9 mouse cellular contexts compared by ENCODE assay signal in the genomic region with DNA sequence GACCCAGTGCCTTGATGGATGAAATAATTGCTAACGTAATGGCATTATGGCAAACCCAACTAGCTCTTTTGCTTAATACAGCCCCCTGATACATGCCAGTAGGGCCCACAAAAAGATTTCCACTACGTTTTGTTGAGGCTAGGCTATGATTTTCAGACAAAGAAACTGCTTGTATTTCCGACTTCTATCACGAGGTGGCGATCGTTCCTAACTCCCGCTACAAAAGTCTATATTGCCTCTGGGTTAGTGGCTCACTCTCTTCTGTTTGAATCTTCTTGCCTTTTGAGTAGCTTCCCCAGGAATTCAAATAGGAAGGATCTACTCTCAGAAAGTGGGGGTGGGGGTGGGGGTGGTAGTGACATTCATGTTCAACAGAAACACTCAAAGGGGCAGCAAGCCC. TPM values are rescaled to one million over a fixed set of nuclear protein-coding genes. Genes with fewer than 3 reads are reported as not detected.
DNase-seq lines count a peak whose midpoint lies in the region; TF ChIP-seq lines count a peak whose summit lies in the region.
"Had no signal": no experiment of that assay in that cellular context is flagged by ENCODE, and none has a peak within 500 bp of the region (broad histone marks: within the 10 kb centered on the region; RNA-seq: fewer than 3 reads in every experiment).

No protein-coding gene starts in this region.

- H3K27ac ChIP-seq in gastrocnemius, adult 2 months = no peak overlapping the region
- no peak overlapping the region for H3K27ac ChIP-seq in cortical plate, adult 2 months (ENCODE audit: insufficient read depth, low read length)

- peak; percentile 73 for TF ChIP-seq CTCF in gastrocnemius, adult 2 months (IDR thresholded peaks at IDR 0.05)
- TF ChIP-seq CTCF in cortical plate, adult 2 months (IDR thresholded peaks at IDR 0.05; ENCODE audit: extremely low read depth, insufficient read depth, low read length) = peak; percentile 68
- peak; percentile 40; the same call in 1 of the 2 replicates for TF ChIP-seq CTCF in lung, adult 2 months (IDR thresholded peaks at IDR 0.05; ENCODE audit: insufficient read depth, low read length)

- 3% methylated on average over 7 of the region's 7 CpGs for WGBS in lung, adult 2 months

- H3K4me1 ChIP-seq in cortical plate, adult 2 months (ENCODE audit: control insufficient read depth, insufficient read depth, low read length) = no peaks in the 10 kb centered on the region
- H3K4me1 ChIP-seq in lung, adult 2 months (ENCODE audit: control insufficient read depth, insufficient read depth, low read length) = no peaks in the 10 kb centered on the region

- intact Hi-C loops in gastrocnemius, adult 2 months (cut with DNase I) = loop anchor here (1.0 to 10.0 kb wide), 3 partner anchors 66 to 379 kb away; no protein-coding TSS in a partner anchor

- H3K4me3 ChIP-seq in gastrocnemius, adult 2 months = no peak overlapping the region
- no peak overlapping the region for H3K4me3 ChIP-seq in cortical plate, adult 2 months (ENCODE audit: insufficient read depth, low read length)
- no peak overlapping the region for H3K4me3 ChIP-seq in lung, adult 2 months (replicated peaks; ENCODE audit: extremely low read depth, low read depth, low read length)

- no peak for TF ChIP-seq POLR2A in cortical plate, adult 2 months (IDR thresholded peaks at IDR 0.05; ENCODE audit: extremely low read depth, insufficient read depth, low read length)
- no peak for TF ChIP-seq POLR2A in lung, adult 2 months (IDR thresholded peaks at IDR 0.05; ENCODE audit: borderline replicate concordance, extremely low read depth, low read depth, low read length)

- DNase-seq in gastrocnemius, adult 2 months = peak; percentile 26
- DNase-seq in gastrocnemius, postnatal 25 days = no peak
- peak; percentile 36 to 43 for DNase-seq in urinary bladder, postnatal 36 days (ENCODE audit: low spot score in 2 of 2)
- no peak for DNase-seq in urinary bladder, postnatal 10 days (ENCODE audit: low spot score)
- DNase-seq in kidney, postnatal 10 days = peak; percentile 73
- peak; percentile 43 for DNase-seq in lung, adult 2 months
- DNase-seq in telencephalon, adult 2 months (ENCODE audit: low read depth, low spot score) = peak; percentile 22

RNA-seq across cellular contexts. Expression of a gene that starts 18.9 kb away (rescaled TPM):
- total RNA-seq in gastrocnemius, adult 2 months (2021) = not detected
- total RNA-seq in gastrocnemius, postnatal 25 days (2021) = not detected
- not detected in 2 replicates for polyA plus RNA-seq in cortical plate, adult 2 months (2012; rRNA removed)
- not detected in 2 replicates for polyA plus RNA-seq in lung, adult 2 months (2012; rRNA removed)
- total RNA-seq: left cerebral cortex, adult 8-10 months had no signal

RNA-seq across cellular contexts. Expression of a gene that starts 23.3 kb away (rescaled TPM):
- total RNA-seq in gastrocnemius, adult 2 months (2021) = 10 to 100 TPM; 15.1 to 17.5 TPM
- total RNA-seq in gastrocnemius, postnatal 25 days (2021) = 10 to 100 TPM; 14.5 to 15.1 TPM
- 48.0 and 49.6 TPM in 2 replicates for polyA plus RNA-seq in cortical plate, adult 2 months (2012; rRNA removed)
- polyA plus RNA-seq in lung, adult 2 months (2012; rRNA removed) = 18.8 and 23.5 TPM in 2 replicates

Comparison
In these comparisons a context has a peak if more than half of its experiments do, and no peak if none do; other contexts are left out.
1. DNase-seq: peak in gastrocnemius, adult 2 months (single experiment), urinary bladder, postnatal 36 days (2 of 2), kidney, postnatal 10 days (single experiment), lung, adult 2 months (single experiment) and telencephalon, adult 2 months (single experiment); none in gastrocnemius, postnatal 25 days (single experiment) and urinary bladder, postnatal 10 days (single experiment).
2. Peak in every context shown above with its lines, with median percentiles within 50 percentile points of each other: CTCF ChIP-seq.